Comparison of ENCODE assay signal across 8 mouse cellular contexts in the genomic region with DNA sequence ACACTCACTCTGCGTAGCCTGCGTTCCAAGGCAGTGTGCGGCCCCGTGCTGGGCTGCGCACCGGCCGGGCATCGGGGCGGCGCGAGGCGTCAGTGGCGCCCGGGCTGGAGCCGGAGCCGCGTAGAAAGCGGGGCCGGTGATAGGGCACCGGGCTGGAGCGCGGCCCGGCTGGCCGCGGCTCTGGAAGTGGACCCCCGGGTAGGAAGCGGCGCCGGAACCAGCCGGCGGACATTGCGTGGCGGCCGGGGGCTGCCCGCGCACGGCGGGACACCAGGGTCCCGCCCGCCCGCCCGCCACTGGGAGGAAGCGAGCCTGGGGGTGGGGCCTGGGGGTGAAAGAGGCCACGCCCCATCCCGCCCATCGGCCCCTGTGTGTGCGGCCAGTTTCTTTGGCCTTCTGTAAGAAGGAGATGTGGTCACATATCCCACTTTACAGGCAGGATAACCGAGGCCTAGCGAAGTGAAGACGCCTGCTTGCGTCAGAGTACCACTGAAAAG. TPM values are rescaled to one million over a fixed set of nuclear protein-coding genes. Genes with fewer than 3 reads are reported as not detected.
DNase-seq lines count a peak whose midpoint lies in the region; ATAC-seq lines count a peak whose summit lies in the region.

No protein-coding gene starts in this region.

- ATAC-seq in cerebellum, adult (ENCODE audit: insufficient number of reproducible peaks, low FRiP score, low TSS enrichment) = no peak
- peak; percentile 18; the same call in 1 of the 2 replicates for ATAC-seq in forebrain, embryonic 16.5 days
- ATAC-seq in hindbrain, embryonic 12.5 days (ENCODE audit: low FRiP score) = peak; percentile 39
- ATAC-seq in limb, embryonic 15.5 days (ENCODE audit: insufficient number of reproducible peaks, low FRiP score, low TSS enrichment, low read depth) = no peak
- 0 out of 2 replicates have a peak, but pooled peaks have one; percentile 5 for ATAC-seq in midbrain, embryonic 15.5 days (replicated peaks)
- peak; percentile 51 for ATAC-seq in stomach, embryonic 16.5 days (ENCODE audit: insufficient read depth, low FRiP score)

- H3K4me1 ChIP-seq in forebrain, embryonic 16.5 days (replicated peaks; ENCODE audit: control insufficient read depth, insufficient read depth, low read length) = peaks cover 16% of the 10 kb centered on the region
- H3K4me1 ChIP-seq in hindbrain, embryonic 12.5 days = peaks cover 33% of the 10 kb centered on the region
- H3K4me1 ChIP-seq in limb, embryonic 15.5 days = peaks cover 34% of the 10 kb centered on the region
- H3K4me1 ChIP-seq in midbrain, embryonic 15.5 days = peaks cover 43% of the 10 kb centered on the region
- peaks cover 20% of the 10 kb centered on the region for H3K4me1 ChIP-seq in stomach, embryonic 16.5 days (ENCODE audit: control insufficient read depth, insufficient read depth, low read length)

- DNase-seq in cerebellum, adult 11-12 months = peak; percentile 59
- DNase-seq in c-Kit-positive CD71-positive TER-119-positive erythroid progenitor cells, embryonic 14.5 days (ENCODE audit: low spot score) = peak; percentile 44

- no peaks in the 10 kb centered on the region for H3K36me3 ChIP-seq in forebrain, embryonic 16.5 days (ENCODE audit: control insufficient read depth, insufficient read depth)
- H3K36me3 ChIP-seq in hindbrain, embryonic 12.5 days = no peaks in the 10 kb centered on the region
- H3K36me3 ChIP-seq in limb, embryonic 15.5 days = peaks cover 24% of the 10 kb centered on the region
- no peaks in the 10 kb centered on the region for H3K36me3 ChIP-seq in midbrain, embryonic 15.5 days (replicated peaks)
- no peaks in the 10 kb centered on the region for H3K36me3 ChIP-seq in stomach, embryonic 16.5 days (ENCODE audit: control insufficient read depth, insufficient read depth, low read length)

- H3K27me3 ChIP-seq in forebrain, embryonic 16.5 days (replicated peaks; ENCODE audit: control insufficient read depth, insufficient read depth, low read length) = no peaks in the 10 kb centered on the region
- 0 out of 2 replicates have a peak, but pooled peaks cover 4% of the 10 kb centered on the region for H3K27me3 ChIP-seq in hindbrain, embryonic 12.5 days
- H3K27me3 ChIP-seq in limb, embryonic 15.5 days = no peaks in the 10 kb centered on the region
- H3K27me3 ChIP-seq in midbrain, embryonic 15.5 days (replicated peaks) = 0 out of 2 replicates have a peak, but pooled peaks cover 5% of the 10 kb centered on the region
- no peaks in the 10 kb centered on the region for H3K27me3 ChIP-seq in stomach, embryonic 16.5 days (ENCODE audit: control insufficient read depth, insufficient read depth, low read length)

- peak overlapping the region; percentile 80 for H3K4me2 ChIP-seq in forebrain, embryonic 16.5 days (ENCODE audit: low read length)
- peak overlapping the region; percentile 71 for H3K4me2 ChIP-seq in hindbrain, embryonic 12.5 days (replicated peaks)
- H3K4me2 ChIP-seq in limb, embryonic 15.5 days = peak overlapping the region; percentile 57
- H3K4me2 ChIP-seq in midbrain, embryonic 15.5 days = peak overlapping the region; percentile 75
- H3K4me2 ChIP-seq in stomach, embryonic 16.5 days (ENCODE audit: low read depth, low read length) = peak overlapping the region; percentile 75

- peak overlapping the region; percentile 68 for H3K9ac ChIP-seq in forebrain, embryonic 16.5 days (replicated peaks; ENCODE audit: low read depth, low read length)
- H3K9ac ChIP-seq in hindbrain, embryonic 12.5 days = peak overlapping the region; percentile 78
- H3K9ac ChIP-seq in limb, embryonic 15.5 days = peak overlapping the region; percentile 62
- H3K9ac ChIP-seq in midbrain, embryonic 15.5 days = peak overlapping the region; percentile 46
- H3K9ac ChIP-seq in stomach, embryonic 16.5 days (ENCODE audit: low read length) = peak overlapping the region; percentile 84

- under 1% methylated on average over 48 of the region's 51 CpGs for WGBS in forebrain, embryonic 16.5 days
- under 1% methylated on average over 47 of the region's 51 CpGs for WGBS in hindbrain, embryonic 12.5 days
- under 1% methylated on average over 48 of the region's 51 CpGs for WGBS in limb, embryonic 15.5 days
- under 1% methylated on average over 49 of the region's 51 CpGs for WGBS in midbrain, embryonic 15.5 days
- under 1% methylated on average over 51 of the region's 51 CpGs for WGBS in stomach, embryonic 16.5 days

- H3K9me3 ChIP-seq in forebrain, embryonic 16.5 days (ENCODE audit: control insufficient read depth, low read length) = no peaks in the 10 kb centered on the region
- no peaks in the 10 kb centered on the region for H3K9me3 ChIP-seq in hindbrain, embryonic 12.5 days (replicated peaks)
- no peaks in the 10 kb centered on the region for H3K9me3 ChIP-seq in limb, embryonic 15.5 days
- no peaks in the 10 kb centered on the region for H3K9me3 ChIP-seq in midbrain, embryonic 15.5 days
- H3K9me3 ChIP-seq in stomach, embryonic 16.5 days (replicated peaks; ENCODE audit: control insufficient read depth, low read length) = no peaks in the 10 kb centered on the region

- no peak overlapping the region for H3K27ac ChIP-seq in forebrain, embryonic 16.5 days (ENCODE audit: low read length)
- H3K27ac ChIP-seq in hindbrain, embryonic 12.5 days = no peak overlapping the region
- H3K27ac ChIP-seq in limb, embryonic 15.5 days = peak overlapping the region; percentile 72
- H3K27ac ChIP-seq in midbrain, embryonic 15.5 days = no peak overlapping the region
- peak overlapping the region; percentile 46 for H3K27ac ChIP-seq in stomach, embryonic 16.5 days (ENCODE audit: low read length)

- peak overlapping the region; percentile 56 for H3K4me3 ChIP-seq in forebrain, embryonic 16.5 days (replicated peaks; ENCODE audit: low read length)
- peak overlapping the region; percentile 63 for H3K4me3 ChIP-seq in hindbrain, embryonic 12.5 days
- H3K4me3 ChIP-seq in limb, embryonic 15.5 days = peak overlapping the region; percentile 66
- H3K4me3 ChIP-seq in midbrain, embryonic 15.5 days = peak overlapping the region; percentile 54
- H3K4me3 ChIP-seq in stomach, embryonic 16.5 days (replicated peaks; ENCODE audit: low read length) = peak overlapping the region; percentile 66

RNA-seq across cellular contexts. Expression of a gene that starts 0.5 kb away (rescaled TPM):
- 14.0 and 14.7 TPM in 2 replicates for polyA plus RNA-seq in forebrain, embryonic 16.5 days (2015; fragmentation: Nextera tagmentation; extraction: Ambion mirVana)
- polyA plus RNA-seq in hindbrain, embryonic 12.5 days (2016; fragmentation: Nextera tagmentation; extraction: Ambion mirVana) = 32.3 and 37.0 TPM in 2 replicates
- polyA plus RNA-seq in limb, embryonic 15.5 days (2015; fragmentation: Nextera tagmentation; extraction: Ambion mirVana) = 48.6 and 52.2 TPM in 2 replicates
- polyA plus RNA-seq in midbrain, embryonic 15.5 days (2015; fragmentation: Nextera tagmentation; extraction: Ambion mirVana) = 17.2 and 20.5 TPM in 2 replicates
- 35.1 and 36.0 TPM in 2 replicates for polyA plus RNA-seq in stomach, embryonic 16.5 days (2015; fragmentation: Nextera tagmentation; extraction: Ambion mirVana)

RNA-seq across cellular contexts. Expression of a gene that starts 3.9 kb away (rescaled TPM):
- 56.6 and 58.7 TPM in 2 replicates for polyA plus RNA-seq in forebrain, embryonic 16.5 days (2015; fragmentation: Nextera tagmentation; extraction: Ambion mirVana)
- 60.2 and 62.1 TPM in 2 replicates for polyA plus RNA-seq in hindbrain, embryonic 12.5 days (2016; fragmentation: Nextera tagmentation; extraction: Ambion mirVana)
- polyA plus RNA-seq in limb, embryonic 15.5 days (2015; fragmentation: Nextera tagmentation; extraction: Ambion mirVana) = 60.0 and 68.5 TPM in 2 replicates
- polyA plus RNA-seq in midbrain, embryonic 15.5 days (2015; fragmentation: Nextera tagmentation; extraction: Ambion mirVana) = 51.8 and 55.8 TPM in 2 replicates
- polyA plus RNA-seq in stomach, embryonic 16.5 days (2015; fragmentation: Nextera tagmentation; extraction: Ambion mirVana) = 54.9 and 57.8 TPM in 2 replicates

RNA-seq across cellular contexts. Expression of a gene that starts 23.4 kb away (rescaled TPM):
- polyA plus RNA-seq in forebrain, embryonic 16.5 days (2015; fragmentation: Nextera tagmentation; extraction: Ambion mirVana) = not detected in 2 replicates
- 0.05 and 0.07 TPM in 2 replicates for polyA plus RNA-seq in hindbrain, embryonic 12.5 days (2016; fragmentation: Nextera tagmentation; extraction: Ambion mirVana)
- polyA plus RNA-seq in limb, embryonic 15.5 days (2015; fragmentation: Nextera tagmentation; extraction: Ambion mirVana) = 0.07 and 0.12 TPM in 2 replicates
- 0.05 TPM in 1 of 2 replicates, not detected in the other for polyA plus RNA-seq in midbrain, embryonic 15.5 days (2015; fragmentation: Nextera tagmentation; extraction: Ambion mirVana)
- 0.09 TPM in 2 replicates for polyA plus RNA-seq in stomach, embryonic 16.5 days (2015; fragmentation: Nextera tagmentation; extraction: Ambion mirVana)

RNA-seq across cellular contexts. Expression of a gene that starts 28.3 kb away (rescaled TPM):
- 37.3 and 41.6 TPM in 2 replicates for polyA plus RNA-seq in forebrain, embryonic 16.5 days (2015; fragmentation: Nextera tagmentation; extraction: Ambion mirVana)
- 34.1 and 38.9 TPM in 2 replicates for polyA plus RNA-seq in hindbrain, embryonic 12.5 days (2016; fragmentation: Nextera tagmentation; extraction: Ambion mirVana)
- 23.5 and 29.2 TPM in 2 replicates for polyA plus RNA-seq in limb, embryonic 15.5 days (2015; fragmentation: Nextera tagmentation; extraction: Ambion mirVana)
- polyA plus RNA-seq in midbrain, embryonic 15.5 days (2015; fragmentation: Nextera tagmentation; extraction: Ambion mirVana) = 40.5 and 41.1 TPM in 2 replicates
- 16.1 TPM in 2 replicates for polyA plus RNA-seq in stomach, embryonic 16.5 days (2015; fragmentation: Nextera tagmentation; extraction: Ambion mirVana)

RNA-seq across cellular contexts. Expression of a gene that starts 41.1 kb away (rescaled TPM):
- polyA plus RNA-seq in forebrain, embryonic 16.5 days (2015; fragmentation: Nextera tagmentation; extraction: Ambion mirVana) = 2.2 and 3.0 TPM in 2 replicates
- polyA plus RNA-seq in hindbrain, embryonic 12.5 days (2016; fragmentation: Nextera tagmentation; extraction: Ambion mirVana) = 5.1 and 5.6 TPM in 2 replicates
- polyA plus RNA-seq in limb, embryonic 15.5 days (2015; fragmentation: Nextera tagmentation; extraction: Ambion mirVana) = 2.5 TPM in 2 replicates
- 4.5 and 4.9 TPM in 2 replicates for polyA plus RNA-seq in midbrain, embryonic 15.5 days (2015; fragmentation: Nextera tagmentation; extraction: Ambion mirVana)
- polyA plus RNA-seq in stomach, embryonic 16.5 days (2015; fragmentation: Nextera tagmentation; extraction: Ambion mirVana) = 3.1 and 3.5 TPM in 2 replicates

Comparison
In these comparisons a context has a peak if more than half of its experiments do, and no peak if none do; other contexts are left out.
1. ATAC-seq: peak in forebrain, embryonic 16.5 days (single experiment), hindbrain, embryonic 12.5 days (single experiment), midbrain, embryonic 15.5 days (single experiment) and stomach, embryonic 16.5 days (single experiment); none in cerebellum, adult (single experiment) and limb, embryonic 15.5 days (single experiment).
2. H3K27ac ChIP-seq: peak in limb, embryonic 15.5 days (single experiment) and stomach, embryonic 16.5 days (single experiment); none in forebrain, embryonic 16.5 days (single experiment), hindbrain, embryonic 12.5 days (single experiment) and midbrain, embryonic 15.5 days (single experiment).
3. Peak in every context shown above with its lines, with median percentiles within 50 percentile points of each other: H3K4me2 ChIP-seq, H3K4me3 ChIP-seq and H3K9ac ChIP-seq.